25 mouse cellular contexts compared by ENCODE assay signal in the genomic region with DNA sequence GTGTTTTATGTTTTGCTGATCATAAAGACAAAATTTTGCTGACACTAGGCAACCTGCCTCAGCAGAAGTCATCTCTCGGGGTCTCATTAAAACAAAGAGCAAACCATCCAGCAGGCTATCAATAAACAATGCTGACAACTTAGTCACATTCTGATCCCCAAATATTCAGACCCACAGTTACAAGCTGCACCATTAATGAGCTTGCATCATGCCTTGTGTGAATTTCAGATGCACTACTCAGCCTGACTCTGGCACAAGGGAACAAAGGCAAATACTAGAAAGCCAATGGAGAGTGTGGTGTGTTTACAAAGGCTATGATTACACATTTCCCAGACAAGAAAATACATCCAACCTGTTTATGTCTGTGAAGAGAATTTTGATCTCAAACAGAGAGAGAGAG. TPM values are rescaled to one million over a fixed set of nuclear protein-coding genes. Genes with fewer than 3 reads are reported as not detected.
DNase-seq lines count a peak whose midpoint lies in the region; ATAC-seq lines count a peak whose summit lies in the region.
"Had no signal": no experiment of that assay in that cellular context is flagged by ENCODE, and none has a peak within 500 bp of the region (broad histone marks: within the 10 kb centered on the region; RNA-seq: fewer than 3 reads in every experiment).

No protein-coding gene starts in this region.

- no peak overlapping the region for H3K4me3 ChIP-seq in hindbrain, embryonic 16.5 days (ENCODE audit: low read length)
- no peak overlapping the region for H3K4me3 ChIP-seq in hindbrain, embryonic 10.5 days
- H3K4me3 ChIP-seq in neural tube, embryonic 14.5 days (ENCODE audit: low read depth, low read length) = no peak overlapping the region
- no peak overlapping the region for H3K4me3 ChIP-seq in midbrain, embryonic 16.5 days (ENCODE audit: low read depth, low read length)
- H3K4me3 ChIP-seq: forebrain, embryonic 10.5 days; forebrain, embryonic 13.5 days; gastrocnemius, adult 2 months had no signal

- no peaks in the 10 kb centered on the region for H3K9me3 ChIP-seq in hindbrain, embryonic 16.5 days (ENCODE audit: control insufficient read depth, low read length)
- H3K9me3 ChIP-seq in hindbrain, embryonic 10.5 days = no peaks in the 10 kb centered on the region
- no peaks in the 10 kb centered on the region for H3K9me3 ChIP-seq in neural tube, embryonic 14.5 days (ENCODE audit: control insufficient read depth, low read length)
- no peaks in the 10 kb centered on the region for H3K9me3 ChIP-seq in midbrain, embryonic 16.5 days (replicated peaks; ENCODE audit: control insufficient read depth, low read length, poor library complexity, severe bottlenecking)
- H3K9me3 ChIP-seq: forebrain, embryonic 10.5 days; forebrain, embryonic 13.5 days had no signal

- H3K9ac ChIP-seq in hindbrain, embryonic 16.5 days (ENCODE audit: low read depth, low read length) = no peak overlapping the region
- no peak overlapping the region for H3K9ac ChIP-seq in neural tube, embryonic 14.5 days (replicated peaks; ENCODE audit: low read depth, low read length)
- H3K9ac ChIP-seq in midbrain, embryonic 16.5 days (ENCODE audit: low read depth, low read length) = no peak overlapping the region
- H3K9ac ChIP-seq: forebrain, embryonic 13.5 days had no signal

- peak; percentile 60; the same call in 1 of the 2 replicates for ATAC-seq in hindbrain, embryonic 16.5 days
- ATAC-seq in neural tube, embryonic 14.5 days (ENCODE audit: low read depth) = peak; percentile 54
- ATAC-seq in midbrain, embryonic 16.5 days = peak; percentile 82
- ATAC-seq: CD4-positive, CD25-positive, alpha-beta regulatory T cell, adult 4 months; forebrain, embryonic 13.5 days; forebrain, embryonic 16.5 days had no signal

- no peak overlapping the region for H3K4me2 ChIP-seq in hindbrain, embryonic 16.5 days (ENCODE audit: low read length)
- H3K4me2 ChIP-seq in neural tube, embryonic 14.5 days (ENCODE audit: low read depth, low read length) = no peak overlapping the region
- H3K4me2 ChIP-seq in midbrain, embryonic 16.5 days (ENCODE audit: low read length) = no peak overlapping the region
- H3K4me2 ChIP-seq: forebrain, embryonic 13.5 days; heart, embryonic 11.5 days had no signal

- no peaks in the 10 kb centered on the region for H3K4me1 ChIP-seq in hindbrain, embryonic 16.5 days (ENCODE audit: control insufficient read depth, insufficient read depth, low read depth, low read length)
- H3K4me1 ChIP-seq in hindbrain, embryonic 10.5 days (replicated peaks) = no peaks in the 10 kb centered on the region
- H3K4me1 ChIP-seq in neural tube, embryonic 14.5 days (ENCODE audit: control insufficient read depth, insufficient read depth, low read length) = no peaks in the 10 kb centered on the region
- no peaks in the 10 kb centered on the region for H3K4me1 ChIP-seq in midbrain, embryonic 16.5 days (ENCODE audit: control insufficient read depth, insufficient read depth, low read length)
- H3K4me1 ChIP-seq: forebrain, embryonic 10.5 days; forebrain, embryonic 13.5 days had no signal

- H3K36me3 ChIP-seq in hindbrain, embryonic 16.5 days (ENCODE audit: control insufficient read depth, insufficient read depth, low read length) = no peaks in the 10 kb centered on the region
- no peaks in the 10 kb centered on the region for H3K36me3 ChIP-seq in hindbrain, embryonic 10.5 days
- H3K36me3 ChIP-seq in neural tube, embryonic 14.5 days (ENCODE audit: control insufficient read depth, insufficient read depth, low read length) = no peaks in the 10 kb centered on the region
- no peaks in the 10 kb centered on the region for H3K36me3 ChIP-seq in midbrain, embryonic 16.5 days (ENCODE audit: control insufficient read depth, insufficient read depth, low read length)
- H3K36me3 ChIP-seq: forebrain, embryonic 10.5 days had no signal

- WGBS in hindbrain, embryonic 16.5 days = 93% methylated on average over 1 of the region's 1 CpGs
- 88% methylated on average over 1 of the region's 1 CpGs for WGBS in hindbrain, embryonic 10.5 days
- 83% methylated on average over 1 of the region's 1 CpGs for WGBS in neural tube, embryonic 14.5 days
- 77% methylated on average over 1 of the region's 1 CpGs for WGBS in midbrain, embryonic 16.5 days

- H3K27ac ChIP-seq in hindbrain, embryonic 16.5 days (ENCODE audit: low read depth, low read length) = no peak overlapping the region
- H3K27ac ChIP-seq in hindbrain, embryonic 10.5 days = no peak overlapping the region
- H3K27ac ChIP-seq in neural tube, embryonic 14.5 days (ENCODE audit: low read depth, low read length) = no peak overlapping the region
- no peak overlapping the region; the same call in 1 of the 2 replicates for H3K27ac ChIP-seq in midbrain, embryonic 16.5 days (ENCODE audit: low read length)
- H3K27ac ChIP-seq: forebrain, embryonic 10.5 days; forebrain, embryonic 13.5 days; gastrocnemius, adult 2 months had no signal

- H3K27me3 ChIP-seq in hindbrain, embryonic 16.5 days (replicated peaks; ENCODE audit: control insufficient read depth, insufficient read depth, low read length) = no peaks in the 10 kb centered on the region
- no peaks in the 10 kb centered on the region for H3K27me3 ChIP-seq in hindbrain, embryonic 10.5 days (ENCODE audit: insufficient read depth, poor library complexity, severe bottlenecking)
- no peaks in the 10 kb centered on the region for H3K27me3 ChIP-seq in neural tube, embryonic 14.5 days (ENCODE audit: control insufficient read depth, insufficient read depth, low read length)
- no peaks in the 10 kb centered on the region for H3K27me3 ChIP-seq in midbrain, embryonic 16.5 days (ENCODE audit: control insufficient read depth, insufficient read depth, low read depth, low read length)
- H3K27me3 ChIP-seq: forebrain, embryonic 13.5 days had no signal

- no peak for DNase-seq in hindbrain, embryonic 10.5 days (ENCODE audit: low spot score)
- DNase-seq in neural tube, embryonic 10.5 days (ENCODE audit: extremely low spot score, low spot score) = no peak
- DNase-seq in adrenal gland, postnatal 14 days = no peak
- DNase-seq: adrenal gland, adult 2 months; adrenal gland, postnatal 25 days; cerebellum, adult 18-20 months; cerebellum, adult 9-10 months; cerebellum, postnatal 14 days; gastrocnemius, adult 2 months; gastrocnemius, postnatal 14 days; heart, adult 11 months had no signal

RNA-seq across cellular contexts. Expression of a gene that starts 5.5 kb away (rescaled TPM):
- polyA plus RNA-seq in hindbrain, embryonic 16.5 days (2015; fragmentation: Nextera tagmentation; extraction: Ambion mirVana) = 0.10 and 0.24 TPM in 2 replicates
- 0.24 and 0.35 TPM in 2 replicates for polyA plus RNA-seq in hindbrain, embryonic 10.5 days (2016; fragmentation: Nextera tagmentation; extraction: Ambion mirVana)
- polyA plus RNA-seq in neural tube, embryonic 14.5 days (2014; fragmentation: Nextera tagmentation; extraction: Ambion mirVana) = 0.10 and 0.17 TPM in 2 replicates
- 0.45 and 0.47 TPM in 2 replicates for polyA plus RNA-seq in midbrain, embryonic 16.5 days (2015; fragmentation: Nextera tagmentation; extraction: Ambion mirVana)
- 0.82 and 1.4 TPM in 2 replicates for total RNA-seq in adrenal gland, postnatal 14 days (2021)
- total RNA-seq: gastrocnemius, adult 2 months; gastrocnemius, postnatal 14 days; gastrocnemius, postnatal 4 days; MEL had no signal
- polyA plus RNA-seq: C2C12; CD4-positive, CD25-positive, alpha-beta regulatory T cell, adult 4 months had no signal

RNA-seq across cellular contexts. Expression of a gene that starts 17.1 kb away (rescaled TPM):
- polyA plus RNA-seq in hindbrain, embryonic 16.5 days (2015; fragmentation: Nextera tagmentation; extraction: Ambion mirVana) = 0.73 and 0.79 TPM in 2 replicates
- polyA plus RNA-seq in hindbrain, embryonic 10.5 days (2016; fragmentation: Nextera tagmentation; extraction: Ambion mirVana) = 13.3 and 18.0 TPM in 2 replicates
- polyA plus RNA-seq in neural tube, embryonic 14.5 days (2014; fragmentation: Nextera tagmentation; extraction: Ambion mirVana) = 0.54 and 0.88 TPM in 2 replicates
- 0.34 and 0.65 TPM in 2 replicates for polyA plus RNA-seq in midbrain, embryonic 16.5 days (2015; fragmentation: Nextera tagmentation; extraction: Ambion mirVana)
- total RNA-seq in adrenal gland, postnatal 14 days (2021) = 2.4 and 3.1 TPM in 2 replicates
- total RNA-seq: MEL had no signal
- polyA plus RNA-seq: C2C12 had no signal

RNA-seq across cellular contexts. Expression of a gene that starts 28.5 kb away (rescaled TPM):
- 0.39 and 0.98 TPM in 2 replicates for polyA plus RNA-seq in hindbrain, embryonic 16.5 days (2015; fragmentation: Nextera tagmentation; extraction: Ambion mirVana)
- not detected in 2 replicates for polyA plus RNA-seq in hindbrain, embryonic 10.5 days (2016; fragmentation: Nextera tagmentation; extraction: Ambion mirVana)
- 0.17 and 0.27 TPM in 2 replicates for polyA plus RNA-seq in neural tube, embryonic 14.5 days (2014; fragmentation: Nextera tagmentation; extraction: Ambion mirVana)
- 0.45 TPM in 1 of 2 replicates, not detected in the other for polyA plus RNA-seq in midbrain, embryonic 16.5 days (2015; fragmentation: Nextera tagmentation; extraction: Ambion mirVana)
- 0.26 TPM in 1 of 2 replicates, not detected in the other for total RNA-seq in adrenal gland, postnatal 14 days (2021)
- total RNA-seq: adrenal gland, postnatal 25 days; gastrocnemius, adult 2 months; gastrocnemius, postnatal 14 days; hematopoietic stem cell, adult 5-6 weeks; MEL had no signal
- polyA plus RNA-seq: adrenal gland, adult 2 months; C2C12; CD4-positive, CD25-positive, alpha-beta regulatory T cell, adult 4 months; embryonic facial prominence, embryonic 11.5 days; forebrain, embryonic 10.5 days; forebrain, embryonic 16.5 days; intestine, embryonic 14.5 days had no signal

RNA-seq across cellular contexts. Expression of a gene that starts 37.6 kb away (rescaled TPM):
- polyA plus RNA-seq in hindbrain, embryonic 16.5 days (2015; fragmentation: Nextera tagmentation; extraction: Ambion mirVana) = 2.5 and 3.2 TPM in 2 replicates
- polyA plus RNA-seq in hindbrain, embryonic 10.5 days (2016; fragmentation: Nextera tagmentation; extraction: Ambion mirVana) = 0.46 and 1.2 TPM in 2 replicates
- 0.87 and 1.6 TPM in 2 replicates for polyA plus RNA-seq in neural tube, embryonic 14.5 days (2014; fragmentation: Nextera tagmentation; extraction: Ambion mirVana)
- polyA plus RNA-seq in midbrain, embryonic 16.5 days (2015; fragmentation: Nextera tagmentation; extraction: Ambion mirVana) = 1.6 and 2.1 TPM in 2 replicates
- total RNA-seq in adrenal gland, postnatal 14 days (2021) = 7.9 and 14.0 TPM in 2 replicates
- total RNA-seq: MEL had no signal
- polyA plus RNA-seq: CD4-positive, CD25-positive, alpha-beta regulatory T cell, adult 4 months had no signal
